Mouse (Mus musculus) forebrain, embryonic 10.5 days (tissue): ENCODE data around the gene Dgkg. TPM values are rescaled to one million over a fixed set of nuclear protein-coding genes. Genes with fewer than 3 reads are reported as not detected.
A peak's percentile ranks its signal among the peaks of the same experiment; 100 is the strongest.

ENCODE experiments used
- DNase-seq: peaks from one replicate; pipeline ENCODE4 v3.0.0-alpha.2; 2017; ENCODE audit warnings: low spot score; ENCODE audit errors: extremely low spot score
- H3K27ac ChIP-seq: fragments of 300-500 bp; sonication (generic); 2 replicates; pipeline ENCODE4 v1.5.1; 2016; ENCODE audit warnings: mild to moderate bottlenecking
- H3K27me3 ChIP-seq: fragments of 300-500 bp; sonication (generic); 2 replicates; pipeline ENCODE4 v1.6.1; 2016; ENCODE audit warnings: mild to moderate bottlenecking; ENCODE audit not compliant: poor library complexity, severe bottlenecking
- H3K36me3 ChIP-seq: fragments of 300-500 bp; sonication (generic); replicated peaks from 2 replicates; pipeline ENCODE4 v1.6.1; 2016; ENCODE audit warnings: mild to moderate bottlenecking, moderate library complexity
- H3K4me1 ChIP-seq: fragments of 300-500 bp; sonication (generic); 2 replicates; pipeline ENCODE4 v1.6.1; 2016
- H3K4me3 ChIP-seq: fragments of 300-500 bp; sonication (generic); 2 replicates; pipeline ENCODE4 v1.5.1; 2016; ENCODE audit warnings: mild to moderate bottlenecking, moderate library complexity
- H3K9me3 ChIP-seq: fragments of 300-500 bp; sonication (generic); 2 replicates; pipeline ENCODE4 v1.6.1; 2016; ENCODE audit warnings: mild to moderate bottlenecking, moderate library complexity
- WGBS: fragments of 180-500 bp; shearing (Covaris S2); methylation state at CpG from one replicate; pipeline ENCODE4 v1.1.7; 2016; 5-methylcytosine and 5-hydroxymethylcytosine counted together
- polyA plus RNA-seq: library from polyadenylated mRNA; unstranded; fragments of >200 nt; fragmentation: Nextera tagmentation; extraction: Ambion mirVana; gene quantifications from 2 replicates; pipeline ENCODE4 v1.2.1, GENCODE M21; 2016

Dgkg gene
- polyA plus RNA-seq, 1 experiment from 2014 or later = 0.15 TPM

- H3K36me3 ChIP-seq = no peaks in the 10 kb centered on the region
- H3K27me3 ChIP-seq = peaks cover 17% of the 10 kb centered on the region
- 70% methylated on average over 2 of the region's 2 CpGs for WGBS
- H3K4me3 ChIP-seq = no peak overlapping the region
- no peaks in the 10 kb centered on the region for H3K9me3 ChIP-seq
- DNase-seq = no peak
- H3K27ac ChIP-seq = no peak overlapping the region
- peaks cover 11% of the 10 kb centered on the region for H3K4me1 ChIP-seq
These were observed 6.1 kb upstream of the Dgkg start for GRCm38 (mm10) chr16:22663136-22663535.

DNA sequence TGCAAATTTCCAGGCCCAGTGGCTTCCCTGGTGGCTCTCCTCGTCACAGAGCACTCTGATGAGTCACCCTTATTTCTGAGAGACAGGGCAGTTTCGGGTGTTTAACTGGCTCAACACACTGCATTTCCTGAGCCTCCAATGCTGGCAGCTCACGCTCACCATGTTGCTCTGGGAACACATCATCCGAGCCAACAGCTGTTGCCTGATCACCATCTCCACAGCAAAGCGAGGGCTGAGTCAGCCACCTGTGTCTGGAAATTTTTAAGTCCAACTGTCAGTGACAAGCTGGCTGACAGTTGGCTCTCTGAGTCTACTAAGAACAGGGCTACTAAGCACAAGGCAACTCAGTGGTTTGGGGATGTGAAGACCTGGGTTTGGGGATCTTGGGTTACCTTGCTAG is 4.1 kb upstream of the Dgkg start:
- H3K27ac ChIP-seq = no peak overlapping the region

GRCm38 (mm10) chr16:22657874-22658789 is 1.1 kb upstream of the Dgkg start:
- no peak overlapping the region for H3K27ac ChIP-seq
- peaks cover 56% of the 10 kb centered on the region for H3K27me3 ChIP-seq
- no peak overlapping the region for H3K4me3 ChIP-seq
- 78% methylated on average over 16 of the region's 16 CpGs for WGBS
- no peaks in the 10 kb centered on the region for H3K36me3 ChIP-seq
- no peaks in the 10 kb centered on the region for H3K9me3 ChIP-seq
- peaks cover 22% of the 10 kb centered on the region for H3K4me1 ChIP-seq
- no peak for DNase-seq

More for the DNA sequence above, 4.1 kb upstream of the Dgkg start:
- Histone ChIP-seq H3K36me3 (no peaks in the 10 kb centered on the region), H3K4me3 (no peak overlapping the region), H3K27me3 (peaks cover 38% of the 10 kb centered on the region), H3K9me3 (no peaks in the 10 kb centered on the region), H3K4me1 (peaks cover 24% of the 10 kb centered on the region)
- 77% methylated on average over 5 of the region's 5 CpGs for WGBS
- no peak for DNase-seq

- no peak overlapping the region for H3K27ac ChIP-seq
- no peak for DNase-seq
- H3K4me3 ChIP-seq = peak overlapping the region; percentile 56
- H3K27me3 ChIP-seq = peaks cover 60% of the 10 kb centered on the region
- H3K4me1 ChIP-seq = peaks cover 19% of the 10 kb centered on the region
- no peaks in the 10 kb centered on the region for H3K36me3 ChIP-seq
- no peaks in the 10 kb centered on the region for H3K9me3 ChIP-seq
- 7% methylated on average over 11 of the region's 11 CpGs for WGBS
These were observed 1.2 kb downstream of the Dgkg start for GRCm38 (mm10) chr16:22655812-22656211.

- Histone ChIP-seq H3K27me3 (peaks cover 60% of the 10 kb centered on the region), H3K9me3 (no peaks in the 10 kb centered on the region), H3K36me3 (no peaks in the 10 kb centered on the region), H3K4me1 (peaks cover 19% of the 10 kb centered on the region), H3K27ac (no peak overlapping the region), H3K4me3 (no peak overlapping the region)
- no peak for DNase-seq
- WGBS = 68% methylated on average over 5 of the region's 5 CpGs
These were observed 1.8 kb downstream of the Dgkg start for GRCm38 (mm10) chr16:22655223-22655622.

DNA sequence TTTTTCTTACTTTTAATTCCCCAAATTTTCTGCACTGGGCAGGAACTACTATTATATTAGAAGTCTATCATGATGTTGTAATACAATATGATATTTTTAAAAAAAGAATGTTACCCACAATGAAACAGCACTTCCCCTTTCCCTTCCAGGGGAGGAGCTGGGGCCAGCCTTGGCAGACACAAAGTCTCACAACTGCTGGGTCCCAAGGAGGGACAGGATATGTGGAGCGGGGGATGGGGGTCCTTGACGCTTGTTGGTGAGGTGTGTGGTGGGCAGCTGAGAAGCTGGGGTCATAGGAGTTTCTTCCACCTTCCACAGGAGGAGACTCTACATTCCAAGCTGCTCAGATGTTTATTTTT is 2.6 kb downstream of the Dgkg start:
- 67% methylated on average over 2 of the region's 2 CpGs for WGBS
- Histone ChIP-seq H3K27me3 (peaks cover 56% of the 10 kb centered on the region), H3K27ac (no peak overlapping the region)

GRCm38 (mm10) chr16:22653817-22654476 is 3.1 kb downstream of the Dgkg start:
- Histone ChIP-seq H3K36me3 (no peaks in the 10 kb centered on the region), H3K27me3 (peaks cover 50% of the 10 kb centered on the region), H3K27ac (no peak overlapping the region), H3K9me3 (no peaks in the 10 kb centered on the region), H3K4me3 (no peak overlapping the region), H3K4me1 (peaks cover 22% of the 10 kb centered on the region)
- 91% methylated on average over 11 of the region's 11 CpGs for WGBS
- no peak for DNase-seq

More for the DNA sequence above, 2.6 kb downstream of the Dgkg start:
- DNase-seq = no peak
- H3K36me3 ChIP-seq = no peaks in the 10 kb centered on the region
- peaks cover 19% of the 10 kb centered on the region for H3K4me1 ChIP-seq
- no peak overlapping the region for H3K4me3 ChIP-seq
- no peaks in the 10 kb centered on the region for H3K9me3 ChIP-seq

GRCm38 (mm10) chr16:22651244-22651643 is 5.8 kb downstream of the Dgkg start:
- Histone ChIP-seq H3K36me3 (no peaks in the 10 kb centered on the region), H3K27ac (no peak overlapping the region), H3K27me3 (peaks cover 23% of the 10 kb centered on the region), H3K4me1 (peaks cover 10% of the 10 kb centered on the region), H3K9me3 (no peaks in the 10 kb centered on the region), H3K4me3 (no peak overlapping the region)
- WGBS = 85% methylated on average over 3 of the region's 3 CpGs
- no peak for DNase-seq

DNA sequence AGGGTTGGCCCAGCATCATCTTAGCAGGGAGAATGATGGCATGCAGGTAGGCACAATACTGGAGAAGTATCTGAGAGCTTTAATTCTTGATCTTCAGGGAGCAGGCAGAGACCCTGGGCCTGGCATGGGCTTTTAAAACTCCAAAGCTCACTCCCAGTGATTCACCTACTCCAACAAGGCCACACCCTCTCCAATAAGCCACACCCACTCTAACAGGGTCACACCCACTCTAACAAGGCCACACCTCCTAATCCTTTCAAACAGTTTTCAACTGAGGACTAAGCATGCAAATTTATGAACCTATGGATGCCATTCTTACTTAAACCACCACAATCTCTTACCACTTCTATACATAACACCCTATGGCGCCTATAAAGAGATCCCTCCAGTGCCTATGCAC is 11.8 kb downstream of the Dgkg start:
- 95% methylated on average over 1 of the region's 1 CpGs for WGBS
- Histone ChIP-seq H3K9me3 (no peaks in the 10 kb centered on the region), H3K27me3 (0 out of 2 replicates have a peak, but pooled peaks cover 7% of the 10 kb centered on the region), H3K27ac (no peak overlapping the region), H3K4me3 (no peak overlapping the region), H3K36me3 (no peaks in the 10 kb centered on the region), H3K4me1 (peaks cover 11% of the 10 kb centered on the region)
- no peak for DNase-seq

GRCm38 (mm10) chr16:22643460-22643859 is 13.6 kb downstream of the Dgkg start:
- 51% methylated on average over 8 of the region's 8 CpGs for WGBS

GRCm38 (mm10) chr16:22642953-22643352 is 14.1 kb downstream of the Dgkg start:
- Histone ChIP-seq H3K27ac (no peak overlapping the region), H3K4me1 (peaks cover 14% of the 10 kb centered on the region), H3K9me3 (no peaks in the 10 kb centered on the region), H3K4me3 (no peak overlapping the region), H3K27me3 (0 out of 2 replicates have a peak, but pooled peaks cover 7% of the 10 kb centered on the region), H3K36me3 (no peaks in the 10 kb centered on the region)
- no peak for DNase-seq
- WGBS = 88% methylated on average over 6 of the region's 6 CpGs

More at GRCm38 (mm10) chr16:22643460-22643859, 13.6 kb downstream of the Dgkg start:
- Histone ChIP-seq H3K27ac (no peak overlapping the region), H3K36me3 (no peaks in the 10 kb centered on the region), H3K27me3 (0 out of 2 replicates have a peak, but pooled peaks cover 7% of the 10 kb centered on the region), H3K4me3 (no peak overlapping the region), H3K4me1 (peaks cover 14% of the 10 kb centered on the region), H3K9me3 (no peaks in the 10 kb centered on the region)
- DNase-seq = no peak

GRCm38 (mm10) chr16:22642054-22642453 is 15.0 kb downstream of the Dgkg start:
- 77% methylated on average over 4 of the region's 4 CpGs for WGBS
- Histone ChIP-seq H3K27me3 (0 out of 2 replicates have a peak, but pooled peaks cover 7% of the 10 kb centered on the region), H3K4me1 (peaks cover 20% of the 10 kb centered on the region), H3K27ac (no peak overlapping the region), H3K36me3 (no peaks in the 10 kb centered on the region), H3K4me3 (no peak overlapping the region), H3K9me3 (no peaks in the 10 kb centered on the region)
- no peak for DNase-seq

- Histone ChIP-seq H3K4me1 (peaks cover 21% of the 10 kb centered on the region), H3K4me3 (no peak overlapping the region), H3K27ac (no peak overlapping the region), H3K36me3 (no peaks in the 10 kb centered on the region), H3K27me3 (0 out of 2 replicates have a peak, but pooled peaks cover 7% of the 10 kb centered on the region), H3K9me3 (no peaks in the 10 kb centered on the region)
- no peak for DNase-seq
- 45% methylated on average over 9 of the region's 9 CpGs for WGBS
These were observed 15.4 kb downstream of the Dgkg start for GRCm38 (mm10) chr16:22641588-22641987.
